Mouse (Mus musculus) CH12.LX (cell line): ENCODE measurements around the gene Rin3. TPM values are rescaled to one million over a fixed set of nuclear protein-coding genes. Genes with fewer than 3 reads are reported as not detected.

Source experiments
- DNase-seq: peaks from one replicate; pipeline ENCODE4 v3.0.0-alpha.2; 2013; ENCODE audit errors: extremely low read depth
- H3K27ac ChIP-seq: 2 replicates; pipeline ENCODE4 v1.5.1; 2012; ENCODE audit warnings: low read depth, mild to moderate bottlenecking, control low read depth, moderate library complexity; ENCODE audit not compliant: insufficient read depth
- H3K27me3 ChIP-seq: replicated peaks from 2 replicates; pipeline ENCODE3; 2012; ENCODE audit warnings: inconsistent platforms
- H3K36me3 ChIP-seq, 2 experiments: replicated peaks in 1 of 2; 2 replicates each; pipeline versions ENCODE3 to v1.6.1; 2012; ENCODE audit warnings: inconsistent platforms in 1 of 2, low read length in 1 of 2, mild to moderate bottlenecking in 1 of 2, mixed read lengths in 1 of 2, moderate library complexity in 1 of 2; ENCODE audit not compliant: control insufficient read depth in 1 of 2, insufficient read depth in 1 of 2
- H3K4me1 ChIP-seq, 2 experiments: 2 replicates each; pipeline ENCODE4 v1.6.1; 2012; ENCODE audit warnings: inconsistent platforms in 1 of 2, moderate library complexity in 1 of 2; ENCODE audit not compliant: insufficient read depth in 2 of 2, control insufficient read depth in 1 of 2
- H3K4me2 ChIP-seq: 2 replicates; pipeline ENCODE4 v1.6.1; 2012; ENCODE audit warnings: low read depth, mild to moderate bottlenecking, control low read depth; ENCODE audit not compliant: poor library complexity, insufficient read depth, severe bottlenecking
- H3K4me3 ChIP-seq, 3 experiments: fragments of 150-350 bp in 1 of 3; sonication (generic) in 1 of 3; replicated peaks in 1 of 3; 2 replicates each; pipeline versions ENCODE3 to v1.5.1; 2011 to 2012; ENCODE audit warnings: low read depth in 2 of 3, low read length in 2 of 3, mild to moderate bottlenecking in 2 of 3, moderate library complexity in 2 of 3, control low read depth in 1 of 3, improper control_type of control experiment in 1 of 3, inconsistent platforms in 1 of 3, mixed read lengths in 1 of 3; ENCODE audit not compliant: poor library complexity in 1 of 3
- H3K79me2 ChIP-seq: replicated peaks from 2 replicates; pipeline ENCODE4 v1.6.1; 2012; ENCODE audit warnings: mild to moderate bottlenecking, moderate library complexity; ENCODE audit not compliant: control insufficient read depth, poor library complexity, insufficient read depth, severe bottlenecking; ENCODE audit errors: extremely low read depth
- H3K9ac ChIP-seq: 2 replicates; pipeline ENCODE4 v1.6.1; 2012; ENCODE audit warnings: low read depth, mild to moderate bottlenecking, control low read depth, moderate library complexity; ENCODE audit not compliant: insufficient read depth
- H3K9me3 ChIP-seq: replicated peaks from 2 replicates; pipeline ENCODE3; 2012; ENCODE audit warnings: low read length, inconsistent platforms, mixed read lengths
- CHD1 ChIP-seq: IDR thresholded peaks from 2 replicates; pipeline ENCODE4 v1.6.1; 2012; ENCODE audit warnings: low read depth, low read length, improper control_type of control experiment, inconsistent platforms
- CHD2 ChIP-seq: IDR thresholded peaks from 2 replicates; pipeline ENCODE4 v1.6.1; 2011; ENCODE audit warnings: low read length, improper control_type of control experiment
- CTCF ChIP-seq, 2 experiments: IDR thresholded peaks in 1 of 2; conservative IDR thresholded peaks in 1 of 2; 2 replicates each; pipeline ENCODE4 v1.5.1; 2011 to 2012; ENCODE audit warnings: low read depth in 2 of 2, low read length in 2 of 2, improper control_type of control experiment in 1 of 2, inconsistent platforms in 1 of 2, mild to moderate bottlenecking in 1 of 2, moderate library complexity in 1 of 2
- E2F4 ChIP-seq: IDR thresholded peaks from 2 replicates; pipeline ENCODE4 v1.6.1; 2011; ENCODE audit warnings: low read depth, low read length, improper control_type of control experiment; ENCODE audit not compliant: insufficient replicate concordance
- EP300 ChIP-seq: IDR thresholded peaks from 2 replicates; pipeline ENCODE4 v1.6.1; 2011; ENCODE audit warnings: low read length, improper control_type of control experiment
- GABPA ChIP-seq: IDR thresholded peaks from 2 replicates; pipeline ENCODE4 v1.6.1; 2012; ENCODE audit warnings: low read depth, low read length, improper control_type of control experiment, inconsistent platforms; ENCODE audit not compliant: insufficient replicate concordance
- HCFC1 ChIP-seq: IDR thresholded peaks from 2 replicates; pipeline ENCODE4 v1.6.1; 2012; ENCODE audit warnings: low read depth, mild to moderate bottlenecking, inconsistent platforms, low read length, improper control_type of control experiment
- IRF4 ChIP-seq: IDR thresholded peaks from 2 replicates; pipeline ENCODE4 v1.6.1; 2014; ENCODE audit warnings: low read depth, mild to moderate bottlenecking, inconsistent platforms, low read length, improper control_type of control experiment
- JUN ChIP-seq: IDR thresholded peaks from 2 replicates; pipeline ENCODE4 v1.6.1; 2011; ENCODE audit warnings: low read depth, mild to moderate bottlenecking, low read length, improper control_type of control experiment, moderate library complexity; ENCODE audit not compliant: insufficient read depth
- MAFK ChIP-seq: IDR thresholded peaks from 2 replicates; pipeline ENCODE4 v1.6.1; 2011; ENCODE audit warnings: low read length, improper control_type of control experiment; ENCODE audit not compliant: insufficient replicate concordance
- MEF2A ChIP-seq: IDR thresholded peaks from 2 replicates; pipeline ENCODE4 v1.6.1; 2014; ENCODE audit warnings: low read depth, mild to moderate bottlenecking, inconsistent platforms, low read length, improper control_type of control experiment, borderline replicate concordance
- MXI1 ChIP-seq: IDR thresholded peaks from 2 replicates; pipeline ENCODE4 v1.6.1; 2011; ENCODE audit warnings: mild to moderate bottlenecking, low read depth, low read length, improper control_type of control experiment
- MYC ChIP-seq: IDR thresholded peaks from 2 replicates; pipeline ENCODE4 v1.6.1; 2011; ENCODE audit warnings: low read depth, mild to moderate bottlenecking, improper control_type of control experiment, low read length
- NELFE ChIP-seq: IDR thresholded peaks from 2 replicates; pipeline ENCODE4 v1.6.1; 2011; ENCODE audit warnings: low read depth, low read length, improper control_type of control experiment
- POLR2A ChIP-seq: IDR thresholded peaks from 2 replicates; pipeline ENCODE4 v1.6.1; 2011; ENCODE audit warnings: low read depth, mild to moderate bottlenecking, improper control_type of control experiment, low read length
- POLR2AphosphoS2 ChIP-seq: IDR thresholded peaks from 2 replicates; pipeline ENCODE4 v1.6.1; 2011; ENCODE audit warnings: low read depth, low read length, improper control_type of control experiment
- RAD21 ChIP-seq: IDR thresholded peaks from 2 replicates; pipeline ENCODE4 v1.6.1; 2011; ENCODE audit warnings: low read depth, mild to moderate bottlenecking, low read length, improper control_type of control experiment, moderate library complexity
- RCOR1 ChIP-seq: conservative IDR thresholded peaks from 2 replicates; pipeline ENCODE4 v1.6.1; 2012; ENCODE audit warnings: low read depth, mild to moderate bottlenecking, inconsistent platforms, low read length, improper control_type of control experiment
- SMC3 ChIP-seq: IDR thresholded peaks from 2 replicates; pipeline ENCODE4 v1.6.1; 2011; ENCODE audit warnings: low read depth, low read length, improper control_type of control experiment
- UBTF ChIP-seq: IDR thresholded peaks from 2 replicates; pipeline ENCODE4 v1.6.1; 2012; ENCODE audit warnings: low read depth, mild to moderate bottlenecking, inconsistent platforms, low read length, improper control_type of control experiment, moderate library complexity
- USF1 ChIP-seq: IDR thresholded peaks from 2 replicates; pipeline ENCODE4 v1.6.1; 2014; ENCODE audit warnings: low read depth, mild to moderate bottlenecking, inconsistent platforms, low read length, improper control_type of control experiment
- dilution Hi-C: fragments of 300-500 bp; cut with MboI; formaldehyde crosslinking; loops from 2 replicates; pipeline ENCODE4 v1.14.3; 2020; ENCODE audit warnings: low sequenced_read_pairs; ENCODE audit not compliant: extremely low pct_unique_long_range_greater_than_20kb, extremely low pct_ligation_motif_present
- in situ Hi-C: fragments of 300-500 bp; cut with MboI; formaldehyde crosslinking; loops from 3 replicates; pipeline ENCODE4 v1.14.3; 2019; ENCODE audit warnings: low sequenced_read_pairs, low pct_ligation_motif_present, low pct_unique_long_range_greater_than_20kb, mixed read lengths
- polyA plus RNA-seq: library from polyadenylated mRNA; unstranded; fragments of >175 nt; gene quantifications from 2 replicates; pipeline ENCODE4 v1.2.1, GENCODE M21; 2012; ENCODE audit warnings: low read depth; ENCODE audit not compliant: insufficient read length
- total RNA-seq, 2 experiments: library from RNA; depleted of rRNA; stranded (reverse); fragments of 300-350 nt in 1 of 2; fragments of >200 nt in 1 of 2; gene quantifications; 2 replicates each; pipeline ENCODE4 v1.2.3; 2012 to 2014

Gene Rin3
- total and polyA plus RNA-seq, 3 experiments = 2.4 to 10.0 (median 8.4) TPM

GRCm38 (mm10) chr12:102266433-102266832 is 16.4 kb upstream of the Rin3 start:
- H3K4me1 ChIP-seq = peaks cover 0 to 4% of the 10 kb centered on the region in 2 experiments; a peak in 2 of 4 replicates
- no peaks in the 10 kb centered on the region for H3K79me2 ChIP-seq
- H3K27me3 ChIP-seq = no peaks in the 10 kb centered on the region
- no peak overlapping the region for H3K4me2 ChIP-seq
- dilution Hi-C loops (no loop called here), in situ Hi-C loops (no loop called here)
- no peaks in the 10 kb centered on the region for H3K36me3 ChIP-seq
- no peaks in the 10 kb centered on the region for H3K9me3 ChIP-seq
- no peak overlapping the region for H3K27ac ChIP-seq
- H3K9ac ChIP-seq = no peak overlapping the region
- no peak overlapping the region for H3K4me3 ChIP-seq
- no peak for DNase-seq
- no peak for TF ChIP-seq CHD2
- TF ChIP-seq EP300 = no peak
- TF ChIP-seq, all 38 proteins: peak for 0

- H3K79me2 ChIP-seq = no peaks in the 10 kb centered on the region
- H3K36me3 ChIP-seq = no peaks in the 10 kb centered on the region
- no peaks in the 10 kb centered on the region for H3K27me3 ChIP-seq
- in situ Hi-C loops = no loop called here
- dilution Hi-C loops = no loop called here
- H3K4me3 ChIP-seq = no peak overlapping the region
- no peak for TF ChIP-seq JUN
- TF ChIP-seq CTCF (conservative IDR thresholded peaks at IDR 0.05 in 1 of 2, IDR thresholded peaks at IDR 0.05 in 1 of 2; ENCODE audit: low read depth in 2 of 2, low read length in 2 of 2) = no peak
- no peak for TF ChIP-seq POLR2AphosphoS2
- TF ChIP-seq UBTF = no peak
- peaks cover 0 to 6% of the 10 kb centered on the region in 2 experiments; a peak in 2 of 4 replicates for H3K4me1 ChIP-seq
- no peak overlapping the region for H3K4me2 ChIP-seq
- no peaks in the 10 kb centered on the region for H3K9me3 ChIP-seq
- DNase-seq = no peak
- H3K9ac ChIP-seq = no peak overlapping the region
- H3K27ac ChIP-seq = no peak overlapping the region
These were observed 13.7 kb upstream of the Rin3 start for GRCm38 (mm10) chr12:102269144-102269543.

- Histone ChIP-seq H3K4me2 (no peak overlapping the region), H3K9me3 (no peaks in the 10 kb centered on the region), H3K79me2 (no peaks in the 10 kb centered on the region), H3K36me3 (no peaks in the 10 kb centered on the region), H3K4me3 (no peak overlapping the region), H3K27me3 (no peaks in the 10 kb centered on the region), H3K27ac (no peak overlapping the region), H3K4me1 (peaks cover 1 to 8% of the 10 kb centered on the region in 2 experiments; a peak in 3 of 4 replicates), H3K9ac (no peak overlapping the region)
- TF ChIP-seq UBTF (no peak), CTCF (conservative IDR thresholded peaks at IDR 0.05 in 1 of 2, IDR thresholded peaks at IDR 0.05 in 1 of 2; ENCODE audit: low read depth in 2 of 2, low read length in 2 of 2) (no peak), GABPA (no peak), MEF2A (no peak), POLR2AphosphoS2 (no peak), USF1 (no peak), RCOR1 (no peak), MAFK (no peak), SMC3 (no peak), HCFC1 (no peak), POLR2A (no peak), NELFE (no peak), CHD1 (no peak), IRF4 (no peak), JUN (no peak), E2F4 (no peak), MYC (no peak), MXI1 (no peak), RAD21 (no peak)
- DNase-seq = no peak
- dilution Hi-C loops = no loop called here
- in situ Hi-C loops = no loop called here
These were observed 12.0 kb upstream of the Rin3 start for GRCm38 (mm10) chr12:102270776-102271405.
